Mouse (Mus musculus) thymus, adult 2 months (tissue): ENCODE measurements around the gene Pde5a. TPM values are rescaled to one million over a fixed set of nuclear protein-coding genes. Genes with fewer than 3 reads are reported as not detected.

ENCODE experiments used
- DNase-seq: peaks from one replicate; pipeline ENCODE4 v3.0.0; 2021
- H3K27ac ChIP-seq: fragments of 200-500 bp; 2 replicates; pipeline ENCODE4 v1.5.1; 2012; ENCODE audit warnings: low read length, control low read depth; ENCODE audit not compliant: control insufficient read depth, insufficient read depth
- H3K27me3 ChIP-seq: fragments of 200-500 bp; 2 replicates; pipeline ENCODE4 v1.6.1; 2012; ENCODE audit warnings: mild to moderate bottlenecking, low read length, moderate library complexity, mixed read lengths; ENCODE audit not compliant: control insufficient read depth, insufficient read depth
- H3K36me3 ChIP-seq: fragments of 200-500 bp; 2 replicates; pipeline ENCODE4 v1.6.1; 2012; ENCODE audit warnings: mild to moderate bottlenecking, low read length, moderate library complexity; ENCODE audit not compliant: control insufficient read depth, insufficient read depth
- H3K4me1 ChIP-seq: fragments of 200-500 bp; replicated peaks from 2 replicates; pipeline ENCODE4 v1.6.1; 2012; ENCODE audit warnings: low read length; ENCODE audit not compliant: control insufficient read depth, insufficient read depth
- H3K4me3 ChIP-seq: fragments of 200-500 bp; 2 replicates; pipeline ENCODE4 v1.5.1; 2012; ENCODE audit warnings: mild to moderate bottlenecking, low read length, control low read depth, moderate library complexity; ENCODE audit not compliant: control insufficient read depth, insufficient read depth
- CTCF ChIP-seq: fragments of 200-500 bp; IDR thresholded peaks from 2 replicates; pipeline ENCODE4 v1.5.1; 2012; ENCODE audit warnings: mild to moderate bottlenecking, control low read depth, low read length, moderate library complexity, borderline replicate concordance; ENCODE audit not compliant: control insufficient read depth, poor library complexity, insufficient read depth; ENCODE audit errors: extremely low read depth
- POLR2A ChIP-seq: fragments of 200-500 bp; IDR thresholded peaks from 2 replicates; pipeline ENCODE4 v1.6.1; 2012; ENCODE audit warnings: mild to moderate bottlenecking, low read length, control low read depth, moderate library complexity; ENCODE audit not compliant: control insufficient read depth, poor library complexity, insufficient read depth; ENCODE audit errors: extremely low read depth
- WGBS: fragments of 180-500 bp; shearing (Covaris S2); methylation state at CpG from one replicate; pipeline ENCODE4 v1.1.7; 2018; 5-methylcytosine and 5-hydroxymethylcytosine counted together
- polyA plus RNA-seq: library from polyadenylated mRNA; depleted of rRNA; stranded (reverse); fragments of >200 nt; gene quantifications from 2 replicates; pipeline ENCODE4 v1.2.3, GENCODE M21; 2012

Pde5a gene
- polyA plus RNA-seq, 1 experiment, result 2.6 TPM

DNA sequence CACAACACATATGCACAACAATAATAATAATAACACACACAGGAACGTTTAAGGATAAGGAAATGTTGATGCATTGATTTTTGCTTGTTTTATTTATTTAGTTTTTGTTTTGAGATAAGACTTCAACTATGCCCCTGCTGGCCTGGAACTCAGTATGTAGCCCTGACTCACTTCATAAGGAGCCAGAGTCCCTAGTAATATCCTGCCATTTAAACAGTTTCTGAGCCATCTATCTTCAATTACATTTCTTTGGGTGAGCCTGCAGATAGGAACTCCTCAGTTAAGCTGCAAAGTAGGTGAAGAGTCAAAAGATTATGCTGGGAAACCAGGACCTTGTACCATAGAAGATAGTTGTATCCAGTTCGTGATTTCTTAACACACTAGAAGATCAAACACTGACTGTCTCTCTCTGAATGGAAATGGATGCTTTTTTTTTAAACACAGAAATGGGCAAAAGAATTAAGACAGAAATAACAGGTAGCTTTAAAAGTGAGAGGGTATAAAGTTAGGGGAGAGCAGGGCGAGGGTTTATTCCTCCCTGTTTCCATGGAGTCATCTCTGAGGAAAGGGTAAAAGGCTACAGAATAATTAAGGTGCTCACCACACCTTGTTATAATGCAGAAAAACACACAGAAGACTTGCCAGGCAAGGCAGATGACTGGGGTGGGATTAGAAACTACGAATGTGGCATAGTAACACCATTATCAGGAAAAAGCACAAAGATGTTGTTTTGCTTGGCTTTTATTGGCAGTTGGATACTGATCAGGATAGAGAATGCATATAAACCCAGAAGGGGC lies 159.0 kb downstream of the Pde5a start:
- 91% methylated on average over 4 of the region's 4 CpGs for WGBS
- no peak overlapping the region for H3K4me3 ChIP-seq
- no peaks in the 10 kb centered on the region for H3K4me1 ChIP-seq
- H3K27ac ChIP-seq, result no peak overlapping the region
- no peak for TF ChIP-seq POLR2A
- H3K27me3 ChIP-seq, result no peaks in the 10 kb centered on the region
- no peak for DNase-seq
- no peaks in the 10 kb centered on the region for H3K36me3 ChIP-seq

DNA sequence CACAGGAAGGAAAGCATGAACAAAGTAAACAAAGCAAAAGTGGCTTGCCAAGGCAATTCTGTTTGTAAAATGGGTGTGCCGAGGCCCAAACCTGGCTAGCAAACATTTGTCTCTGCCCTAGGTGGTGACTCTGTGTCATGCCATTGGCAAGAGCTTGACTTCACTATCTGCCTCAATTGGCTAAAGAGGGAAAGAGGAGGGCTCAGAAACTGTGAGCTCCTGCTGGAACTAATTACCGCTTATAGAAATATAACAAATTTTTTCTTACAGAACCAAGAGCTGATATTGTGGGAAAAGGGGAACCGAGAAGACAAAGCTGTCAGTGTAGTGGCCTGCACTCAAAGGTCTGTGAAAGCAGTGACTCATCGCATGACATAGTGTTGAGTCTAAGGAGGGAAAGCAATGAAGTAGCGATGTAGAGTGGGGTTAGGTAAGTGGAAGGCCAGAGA lies 159.6 kb downstream of the Pde5a start:
- no peak for DNase-seq
- Histone ChIP-seq H3K36me3 (no peaks in the 10 kb centered on the region), H3K4me1 (no peaks in the 10 kb centered on the region), H3K4me3 (no peak overlapping the region), H3K27me3 (no peaks in the 10 kb centered on the region), H3K27ac (no peak overlapping the region)
- WGBS, result 74% methylated on average over 5 of the region's 5 CpGs
- TF ChIP-seq CTCF, result no peak

DNA sequence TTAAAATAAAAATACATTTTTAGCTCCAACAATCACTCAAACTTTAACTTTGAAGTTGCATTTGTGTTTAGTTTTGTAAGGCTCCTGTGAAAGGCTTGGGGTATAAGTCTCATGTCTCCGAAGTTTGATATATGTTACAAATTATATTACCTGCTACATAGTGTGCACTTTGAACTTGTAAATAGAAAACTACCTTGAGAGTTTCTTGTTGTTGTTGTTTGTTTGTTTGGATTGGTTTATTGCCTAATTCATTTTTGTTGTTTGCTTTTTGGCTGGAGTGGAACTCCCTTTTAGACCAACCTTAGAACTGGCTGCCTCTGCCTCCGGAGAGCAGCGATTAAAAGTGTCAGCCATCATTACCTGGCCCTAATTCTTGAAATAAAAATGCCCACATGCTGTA lies 166.0 kb downstream of the Pde5a start, which contains the start of gene Fabp2:
Gene Fabp2 (plus strand): TSS at position 301 of the 400 bp plus-strand sequence.
- TF ChIP-seq POLR2A (no peak), CTCF (no peak)
- no peak for DNase-seq
- no peaks in the 10 kb centered on the region for H3K36me3 ChIP-seq
- H3K4me1 ChIP-seq, result no peaks in the 10 kb centered on the region
- WGBS, result 98% methylated on average over 3 of the region's 3 CpGs
- H3K27me3 ChIP-seq, result no peaks in the 10 kb centered on the region
- no peak within 1 kb of the TSS for H3K27ac ChIP-seq
- H3K4me3 ChIP-seq, result no peak within 1 kb of the TSS

DNA sequence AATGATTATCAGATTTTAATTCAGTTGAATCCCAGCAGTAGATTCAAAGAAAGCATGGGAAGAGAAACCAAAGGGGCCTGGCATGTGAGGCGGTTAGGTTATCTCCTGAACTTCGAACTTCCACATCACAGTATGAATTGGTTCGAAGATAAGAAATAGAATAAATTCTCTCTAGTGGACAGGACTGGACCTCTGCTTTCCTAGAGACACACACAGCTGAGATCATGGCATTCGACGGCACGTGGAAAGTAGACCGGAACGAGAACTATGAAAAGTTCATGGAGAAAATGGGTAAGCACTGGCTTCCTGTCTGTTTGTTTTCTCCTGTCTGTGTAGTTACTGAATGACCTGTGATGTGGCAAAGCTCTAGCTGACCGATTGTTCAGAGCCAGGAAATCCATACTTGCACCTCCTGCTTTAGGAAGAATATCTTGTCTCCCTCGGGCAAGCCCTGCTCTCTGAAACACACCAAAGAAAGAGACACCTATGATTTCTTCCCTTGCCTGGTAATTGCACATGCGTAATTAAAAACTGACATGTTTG lies 166.5 kb downstream of the Pde5a start:
- H3K4me1 ChIP-seq, result no peaks in the 10 kb centered on the region
- no peaks in the 10 kb centered on the region for H3K27me3 ChIP-seq
- H3K27ac ChIP-seq, result no peak overlapping the region
- no peak overlapping the region for H3K4me3 ChIP-seq
- WGBS, result 93% methylated on average over 11 of the region's 11 CpGs
- TF ChIP-seq CTCF, result no peak
- no peak for TF ChIP-seq POLR2A
- DNase-seq, result no peak
- H3K36me3 ChIP-seq, result no peaks in the 10 kb centered on the region

DNA sequence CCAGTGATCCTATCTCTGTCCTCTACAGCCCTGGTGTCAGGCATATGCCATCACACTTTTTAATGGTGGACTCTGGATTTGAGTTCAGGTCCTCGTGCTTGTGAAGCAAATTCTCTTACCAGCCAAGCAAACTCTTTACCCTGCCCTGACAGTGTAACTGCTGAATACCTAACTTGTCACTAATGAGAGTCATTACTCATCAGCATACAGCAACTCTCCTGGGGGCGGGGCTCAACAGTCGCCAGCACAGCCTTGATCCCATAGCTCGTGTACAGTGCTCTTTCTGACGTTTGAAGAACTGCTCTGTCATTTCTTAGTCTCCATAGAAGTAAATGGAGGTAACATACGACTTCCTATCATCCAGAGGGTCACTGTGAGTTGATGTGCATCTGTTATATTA lies 169.5 kb downstream of the Pde5a start:
- Histone ChIP-seq H3K36me3 (no peaks in the 10 kb centered on the region), H3K27ac (no peak overlapping the region), H3K4me1 (no peaks in the 10 kb centered on the region), H3K27me3 (no peaks in the 10 kb centered on the region), H3K4me3 (no peak overlapping the region)
- WGBS, result 71% methylated on average over 6 of the region's 6 CpGs
- no peak for DNase-seq
- TF ChIP-seq CTCF, result no peak
- no peak for TF ChIP-seq POLR2A

DNA sequence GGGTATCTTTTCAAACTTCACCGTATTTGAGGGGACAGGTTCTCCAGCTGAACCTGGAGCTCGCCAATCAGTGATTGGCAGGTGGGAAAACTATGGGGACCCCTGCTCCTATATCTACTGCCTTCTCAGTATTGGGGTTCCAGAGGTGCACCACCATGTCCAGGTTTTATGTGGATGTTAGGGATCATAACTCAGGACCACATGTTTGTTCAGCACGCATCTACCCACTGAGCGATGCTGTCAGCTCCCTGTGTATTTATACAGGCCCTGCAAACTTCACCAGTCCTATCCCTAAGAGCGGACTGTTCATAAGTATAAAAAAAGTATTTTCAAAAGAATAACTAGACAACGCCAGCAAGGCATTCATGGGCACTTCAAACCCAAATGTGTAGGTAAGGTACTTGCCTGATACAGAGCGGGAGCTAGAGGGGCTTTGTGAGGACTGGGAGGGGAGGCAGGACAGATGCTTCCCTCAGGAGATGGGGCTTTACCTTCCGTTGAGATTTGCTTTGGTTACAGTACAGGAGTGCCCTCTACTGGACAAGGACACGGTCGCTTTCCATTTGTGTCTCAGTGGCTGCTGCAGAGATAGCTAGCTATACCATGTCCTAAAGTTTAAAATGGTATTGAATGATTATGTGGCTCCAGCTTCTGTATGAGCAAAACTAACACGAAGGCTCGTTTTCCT lies 175.1 kb downstream of the Pde5a start:
- H3K4me1 ChIP-seq, result no peaks in the 10 kb centered on the region
- 49% methylated on average over 12 of the region's 12 CpGs for whole genome bisulfite sequencing
- H3K4me3 ChIP-seq, result no peak overlapping the region
- no peak for TF ChIP-seq CTCF
- TF ChIP-seq POLR2A, result no peak
- peak; percentile 30 for DNase-seq
- no peak overlapping the region for H3K27ac ChIP-seq
- no peaks in the 10 kb centered on the region for H3K36me3 ChIP-seq
- H3K27me3 ChIP-seq, result no peaks in the 10 kb centered on the region
